Comparison of ENCODE assay signal across 8 mouse cellular contexts in the genomic region with DNA sequence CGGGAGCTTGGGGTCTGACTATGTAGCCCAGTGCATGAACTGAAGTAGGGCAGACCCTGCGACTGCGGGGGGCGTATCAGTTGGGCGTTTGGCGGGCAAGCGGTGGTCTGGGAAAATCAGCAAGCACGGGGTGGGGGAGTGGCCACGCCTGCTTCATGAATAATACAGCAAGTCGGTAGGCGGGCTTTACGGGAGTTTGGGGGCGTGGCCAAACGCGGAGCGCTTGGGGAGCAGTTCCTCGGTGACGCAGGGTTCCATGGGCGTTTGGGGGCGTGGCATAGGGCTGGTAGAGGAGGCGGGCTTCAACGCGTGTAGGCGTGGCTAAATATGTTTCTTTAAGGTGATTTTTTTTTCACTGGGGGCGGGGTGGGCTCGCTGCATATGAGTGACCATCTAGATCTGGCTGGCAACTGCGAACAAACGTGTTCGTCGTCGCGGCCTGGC. TPM values are rescaled to one million over a fixed set of nuclear protein-coding genes. Genes with fewer than 3 reads are reported as not detected.
DNase-seq lines count a peak whose midpoint lies in the region; ATAC-seq and TF ChIP-seq lines count a peak whose summit lies in the region.

No protein-coding gene starts in this region.

- no peaks in the 10 kb centered on the region for H3K9me3 ChIP-seq in erythroblast, embryonic 14.5 days (ENCODE audit: control insufficient read depth, low read length)
- H3K9me3 ChIP-seq in heart, embryonic 11.5 days (replicated peaks; ENCODE audit: control insufficient read depth, low read length): no peaks in the 10 kb centered on the region
- no peaks in the 10 kb centered on the region for H3K9me3 ChIP-seq in kidney, embryonic 16.5 days (ENCODE audit: low read length)
- no peaks in the 10 kb centered on the region for H3K9me3 ChIP-seq in liver, embryonic 12.5 days (replicated peaks)
- H3K9me3 ChIP-seq in stomach, embryonic 15.5 days: no peaks in the 10 kb centered on the region

- TF ChIP-seq POLR2A in brain, embryonic 14.5 days (IDR thresholded peaks at IDR 0.05; ENCODE audit: borderline replicate concordance, extremely low read depth, insufficient read depth, insufficient read length, poor library complexity, severe bottlenecking): no peak

- H3K36me3 ChIP-seq in C2C12 (ENCODE audit: control insufficient read depth, insufficient read depth): peaks cover 26% of the 10 kb centered on the region
- H3K36me3 ChIP-seq in erythroblast, embryonic 14.5 days (ENCODE audit: control insufficient read depth): peaks cover 56% of the 10 kb centered on the region
- peaks cover 14% of the 10 kb centered on the region for H3K36me3 ChIP-seq in heart, embryonic 11.5 days (ENCODE audit: control insufficient read depth, insufficient read depth, low read length)
- H3K36me3 ChIP-seq in kidney, embryonic 16.5 days (ENCODE audit: insufficient read depth, low read length): peaks cover 34% of the 10 kb centered on the region
- peaks cover 44% of the 10 kb centered on the region for H3K36me3 ChIP-seq in liver, embryonic 12.5 days
- peaks cover 31% of the 10 kb centered on the region for H3K36me3 ChIP-seq in stomach, embryonic 15.5 days

- H3K4me3 ChIP-seq in C2C12 (ENCODE audit: insufficient read depth, poor library complexity, severe bottlenecking): peak overlapping the region; percentile 98
- peak overlapping the region; percentile 93 for H3K4me3 ChIP-seq in erythroblast, embryonic 14.5 days (replicated peaks)
- H3K4me3 ChIP-seq in heart, embryonic 11.5 days (ENCODE audit: low read depth, low read length): peak overlapping the region; percentile 88
- peak overlapping the region; percentile 92 for H3K4me3 ChIP-seq in kidney, embryonic 16.5 days (ENCODE audit: low read length)
- peak overlapping the region; percentile 83 for H3K4me3 ChIP-seq in liver, embryonic 12.5 days
- H3K4me3 ChIP-seq in stomach, embryonic 15.5 days (replicated peaks): peak overlapping the region; percentile 88

- TF ChIP-seq CTCF in C2C12 (IDR thresholded peaks at IDR 0.05; ENCODE audit: control insufficient read depth, insufficient read depth, insufficient read length): no peak
- TF ChIP-seq CTCF in brain, embryonic 14.5 days (IDR thresholded peaks at IDR 0.05; ENCODE audit: borderline replicate concordance, extremely low read depth, insufficient read depth, insufficient read length): no peak

- H3ac ChIP-seq in C2C12 (ENCODE audit: control insufficient read depth, insufficient read length, low read depth): peak overlapping the region; percentile 66

- H3K9ac ChIP-seq in heart, embryonic 11.5 days (ENCODE audit: low read depth, low read length): peak overlapping the region; percentile 91
- peak overlapping the region; percentile 94 for H3K9ac ChIP-seq in kidney, embryonic 16.5 days (replicated peaks; ENCODE audit: low read length)
- peak overlapping the region; percentile 90 for H3K9ac ChIP-seq in liver, embryonic 12.5 days
- peak overlapping the region; percentile 27; the same call in 1 of the 2 replicates for H3K9ac ChIP-seq in stomach, embryonic 15.5 days

- H3K4me2 ChIP-seq in heart, embryonic 11.5 days: peak overlapping the region; percentile 98
- H3K4me2 ChIP-seq in kidney, embryonic 16.5 days (replicated peaks; ENCODE audit: low read depth, low read length): peak overlapping the region; percentile 86
- H3K4me2 ChIP-seq in liver, embryonic 12.5 days: peak overlapping the region; percentile 97
- H3K4me2 ChIP-seq in stomach, embryonic 15.5 days: peak overlapping the region; percentile 93

- peak; percentile 75 for ATAC-seq in heart, embryonic 11.5 days (replicated peaks; ENCODE audit: insufficient number of reproducible peaks, low FRiP score, low TSS enrichment)
- peak; percentile 60 for ATAC-seq in kidney, embryonic 16.5 days (ENCODE audit: low FRiP score, low TSS enrichment)
- ATAC-seq in liver, embryonic 12.5 days: peak; percentile 64
- peak; percentile 72 for ATAC-seq in stomach, embryonic 15.5 days (ENCODE audit: insufficient read depth, low FRiP score, low read depth)

- H3K79me3 ChIP-seq in C2C12 (ENCODE audit: low read depth): peaks cover 36% of the 10 kb centered on the region

- peaks cover 42% of the 10 kb centered on the region for H3K79me2 ChIP-seq in C2C12 (ENCODE audit: control insufficient read depth, insufficient read depth)

- peak; percentile 99 for DNase-seq in brain, embryonic 14.5 days (ENCODE audit: low read depth)
- DNase-seq in natural killer cell, adult 2 months (ENCODE audit: low spot score in 2 of 2): peak; percentile 99

- no peaks in the 10 kb centered on the region for H3K27me3 ChIP-seq in C2C12 (ENCODE audit: control insufficient read depth, insufficient read depth, insufficient read length)
- no peaks in the 10 kb centered on the region for H3K27me3 ChIP-seq in erythroblast, embryonic 14.5 days (ENCODE audit: control insufficient read depth)
- no peaks in the 10 kb centered on the region for H3K27me3 ChIP-seq in heart, embryonic 11.5 days (ENCODE audit: control insufficient read depth, insufficient read depth, low read length)
- no peaks in the 10 kb centered on the region for H3K27me3 ChIP-seq in kidney, embryonic 16.5 days (ENCODE audit: insufficient read depth, low read length)
- H3K27me3 ChIP-seq in liver, embryonic 12.5 days (replicated peaks): no peaks in the 10 kb centered on the region
- H3K27me3 ChIP-seq in stomach, embryonic 15.5 days (replicated peaks): no peaks in the 10 kb centered on the region

- H3K4me1 ChIP-seq in erythroblast, embryonic 14.5 days (ENCODE audit: control insufficient read depth): peaks cover 59% of the 10 kb centered on the region
- H3K4me1 ChIP-seq in heart, embryonic 11.5 days (ENCODE audit: control insufficient read depth, insufficient read depth, low read length): peaks cover 28% of the 10 kb centered on the region
- H3K4me1 ChIP-seq in kidney, embryonic 16.5 days (ENCODE audit: insufficient read depth, low read length): peaks cover 32% of the 10 kb centered on the region
- H3K4me1 ChIP-seq in liver, embryonic 12.5 days: peaks cover 46% of the 10 kb centered on the region
- H3K4me1 ChIP-seq in stomach, embryonic 15.5 days: peaks cover 16% of the 10 kb centered on the region

- peak overlapping the region; percentile 95 for H3K27ac ChIP-seq in heart, embryonic 11.5 days (ENCODE audit: low read depth, low read length)
- H3K27ac ChIP-seq in kidney, embryonic 16.5 days (ENCODE audit: low read length): peak overlapping the region; percentile 98
- peak overlapping the region; percentile 98 for H3K27ac ChIP-seq in liver, embryonic 12.5 days
- H3K27ac ChIP-seq in stomach, embryonic 15.5 days: peak overlapping the region; percentile 96

- WGBS in heart, embryonic 11.5 days (ENCODE audit: insufficient replicate concordance): under 1% methylated on average over 32 of the region's 32 CpGs
- WGBS in kidney, embryonic 16.5 days: under 1% methylated on average over 32 of the region's 32 CpGs
- under 1% methylated on average over 32 of the region's 32 CpGs for WGBS in liver, embryonic 12.5 days (ENCODE audit: insufficient replicate concordance)
- WGBS in stomach, embryonic 15.5 days: under 1% methylated on average over 32 of the region's 32 CpGs

RNA-seq across cellular contexts. Expression of a gene that starts 0.6 kb away (rescaled TPM):
- 12.3 TPM for polyA plus RNA-seq in C2C12 (2012; fragmentation: generic; extraction: Trizol)
- polyA plus RNA-seq in brain, embryonic 14.5 days (2012; rRNA removed): 26.6 and 27.0 TPM in 2 replicates
- polyA plus RNA-seq in erythroblast, embryonic 14.5 days (2012): 3.3 and 3.8 TPM in 2 replicates
- 14.1 and 14.7 TPM in 2 replicates for polyA plus RNA-seq in heart, embryonic 11.5 days (2014; fragmentation: Nextera tagmentation; extraction: Ambion mirVana)
- polyA plus RNA-seq in kidney, embryonic 16.5 days (2015; fragmentation: Nextera tagmentation; extraction: Ambion mirVana): 24.1 and 25.1 TPM in 2 replicates
- 13.1 TPM in 2 replicates for polyA plus RNA-seq in liver, embryonic 12.5 days (2016; fragmentation: Nextera tagmentation; extraction: Ambion mirVana)
- 16.1 and 17.7 TPM in 2 replicates for polyA plus RNA-seq in stomach, embryonic 15.5 days (2015; fragmentation: Nextera tagmentation; extraction: Ambion mirVana)

RNA-seq across cellular contexts. Expression of a gene that starts 10.9 kb away (rescaled TPM):
- polyA plus RNA-seq in C2C12 (2012; fragmentation: generic; extraction: Trizol): 47.5 TPM
- 44.5 and 52.0 TPM in 2 replicates for polyA plus RNA-seq in brain, embryonic 14.5 days (2012; rRNA removed)
- polyA plus RNA-seq in erythroblast, embryonic 14.5 days (2012): 2.6 and 3.8 TPM in 2 replicates
- polyA plus RNA-seq in heart, embryonic 11.5 days (2014; fragmentation: Nextera tagmentation; extraction: Ambion mirVana): 67.3 and 68.1 TPM in 2 replicates
- polyA plus RNA-seq in kidney, embryonic 16.5 days (2015; fragmentation: Nextera tagmentation; extraction: Ambion mirVana): 65.4 and 69.9 TPM in 2 replicates
- polyA plus RNA-seq in liver, embryonic 12.5 days (2016; fragmentation: Nextera tagmentation; extraction: Ambion mirVana): 44.7 and 45.0 TPM in 2 replicates
- 58.5 and 60.1 TPM in 2 replicates for polyA plus RNA-seq in stomach, embryonic 15.5 days (2015; fragmentation: Nextera tagmentation; extraction: Ambion mirVana)

RNA-seq across cellular contexts. Expression of a gene that starts 11.1 kb away (rescaled TPM):
- polyA plus RNA-seq in C2C12 (2012; fragmentation: generic; extraction: Trizol): 256 TPM
- 485 and 597 TPM in 2 replicates for polyA plus RNA-seq in brain, embryonic 14.5 days (2012; rRNA removed)
- 255 and 264 TPM in 2 replicates for polyA plus RNA-seq in erythroblast, embryonic 14.5 days (2012)
- 202 and 212 TPM in 2 replicates for polyA plus RNA-seq in heart, embryonic 11.5 days (2014; fragmentation: Nextera tagmentation; extraction: Ambion mirVana)
- 353 and 359 TPM in 2 replicates for polyA plus RNA-seq in kidney, embryonic 16.5 days (2015; fragmentation: Nextera tagmentation; extraction: Ambion mirVana)
- 223 and 224 TPM in 2 replicates for polyA plus RNA-seq in liver, embryonic 12.5 days (2016; fragmentation: Nextera tagmentation; extraction: Ambion mirVana)
- 292 and 304 TPM in 2 replicates for polyA plus RNA-seq in stomach, embryonic 15.5 days (2015; fragmentation: Nextera tagmentation; extraction: Ambion mirVana)

RNA-seq across cellular contexts. Expression of a gene that starts 28.1 kb away (rescaled TPM):
- polyA plus RNA-seq in C2C12 (2012; fragmentation: generic; extraction: Trizol): 1,556 TPM
- 1,073 and 1,241 TPM in 2 replicates for polyA plus RNA-seq in brain, embryonic 14.5 days (2012; rRNA removed)
- polyA plus RNA-seq in erythroblast, embryonic 14.5 days (2012): 107 and 138 TPM in 2 replicates
- polyA plus RNA-seq in heart, embryonic 11.5 days (2014; fragmentation: Nextera tagmentation; extraction: Ambion mirVana): 798 and 827 TPM in 2 replicates
- 869 and 882 TPM in 2 replicates for polyA plus RNA-seq in kidney, embryonic 16.5 days (2015; fragmentation: Nextera tagmentation; extraction: Ambion mirVana)
- 841 and 876 TPM in 2 replicates for polyA plus RNA-seq in liver, embryonic 12.5 days (2016; fragmentation: Nextera tagmentation; extraction: Ambion mirVana)
- polyA plus RNA-seq in stomach, embryonic 15.5 days (2015; fragmentation: Nextera tagmentation; extraction: Ambion mirVana): 843 and 950 TPM in 2 replicates

RNA-seq across cellular contexts. Expression of a gene that starts 32.1 kb away (rescaled TPM):
- polyA plus RNA-seq in C2C12 (2012; fragmentation: generic; extraction: Trizol): 199 TPM
- polyA plus RNA-seq in brain, embryonic 14.5 days (2012; rRNA removed): 175 and 234 TPM in 2 replicates
- polyA plus RNA-seq in erythroblast, embryonic 14.5 days (2012): 53.1 and 68.2 TPM in 2 replicates
- polyA plus RNA-seq in heart, embryonic 11.5 days (2014; fragmentation: Nextera tagmentation; extraction: Ambion mirVana): 109 and 124 TPM in 2 replicates
- polyA plus RNA-seq in kidney, embryonic 16.5 days (2015; fragmentation: Nextera tagmentation; extraction: Ambion mirVana): 133 and 135 TPM in 2 replicates
- 85.6 and 86.6 TPM in 2 replicates for polyA plus RNA-seq in liver, embryonic 12.5 days (2016; fragmentation: Nextera tagmentation; extraction: Ambion mirVana)
- 125 and 130 TPM in 2 replicates for polyA plus RNA-seq in stomach, embryonic 15.5 days (2015; fragmentation: Nextera tagmentation; extraction: Ambion mirVana)

Comparison
In these comparisons a context has a peak if more than half of its experiments do, and no peak if none do; other contexts are left out.
1. Peak in every context shown above with its lines: DNase-seq, ATAC-seq, H3K4me3 ChIP-seq and H3K27ac ChIP-seq.
2. H3K9ac ChIP-seq: peak in every context shown above with its lines; median percentile 94 in kidney, embryonic 16.5 days; 91 in heart, embryonic 11.5 days; 90 in liver, embryonic 12.5 days; 27 in stomach, embryonic 15.5 days.